Mouse (Mus musculus) spleen, adult 2 months (tissue): ENCODE measurements around the gene Sphk2. TPM values are rescaled to one million over a fixed set of nuclear protein-coding genes. Genes with fewer than 3 reads are reported as not detected.

Experiments used
- DNase-seq, 2 experiments: peaks; one replicate each; pipeline versions ENCODE4 v3.0.0 to v3.0.0-alpha.2; 2012 to 2021; ENCODE audit warnings: low spot score in 2 of 2, low read depth in 1 of 2
- H3K27ac ChIP-seq: fragments of 200-500 bp; 2 replicates; pipeline ENCODE4 v1.5.1; 2012; ENCODE audit warnings: low read length, inconsistent platforms; ENCODE audit not compliant: insufficient read depth
- H3K27me3 ChIP-seq: fragments of 200-500 bp; 2 replicates; pipeline ENCODE4 v1.6.1; 2012; ENCODE audit warnings: mild to moderate bottlenecking, moderate library complexity, low read length, inconsistent platforms; ENCODE audit not compliant: control insufficient read depth, insufficient read depth
- H3K36me3 ChIP-seq: fragments of 200-500 bp; 2 replicates; pipeline ENCODE4 v1.6.1; 2012; ENCODE audit warnings: mild to moderate bottlenecking, low read length, inconsistent platforms; ENCODE audit not compliant: control insufficient read depth, insufficient read depth
- H3K4me1 ChIP-seq: fragments of 200-500 bp; 2 replicates; pipeline ENCODE4 v1.6.1; 2011; ENCODE audit warnings: inconsistent platforms; ENCODE audit not compliant: control insufficient read depth, insufficient read depth, insufficient read length
- H3K4me3 ChIP-seq: fragments of 200-500 bp; 2 replicates; pipeline ENCODE4 v1.5.1; 2011; ENCODE audit warnings: mild to moderate bottlenecking, inconsistent platforms; ENCODE audit not compliant: insufficient read depth, insufficient read length; ENCODE audit errors: extremely low read depth
- CTCF ChIP-seq: fragments of 200-500 bp; IDR thresholded peaks from 2 replicates; pipeline ENCODE4 v1.5.1; 2011; ENCODE audit warnings: mild to moderate bottlenecking, inconsistent platforms; ENCODE audit not compliant: insufficient read depth, insufficient read length, insufficient replicate concordance; ENCODE audit errors: extremely low read depth
- POLR2A ChIP-seq: fragments of 200-500 bp; IDR thresholded peaks from 2 replicates; pipeline ENCODE4 v1.6.1; 2011; ENCODE audit warnings: low read depth, low read length, inconsistent platforms
- WGBS: fragments of 180-500 bp; shearing (Covaris S2); methylation state at CpG from one replicate; pipeline ENCODE4 v1.1.7; 2018; 5-methylcytosine and 5-hydroxymethylcytosine counted together
- polyA plus RNA-seq: library from polyadenylated mRNA; depleted of rRNA; stranded (reverse); fragments of >200 nt; gene quantifications from 2 replicates; pipeline ENCODE4 v1.2.3, GENCODE M21; 2012

Sphk2 gene
- polyA plus RNA-seq, 1 experiment = 41.0 TPM

DNA sequence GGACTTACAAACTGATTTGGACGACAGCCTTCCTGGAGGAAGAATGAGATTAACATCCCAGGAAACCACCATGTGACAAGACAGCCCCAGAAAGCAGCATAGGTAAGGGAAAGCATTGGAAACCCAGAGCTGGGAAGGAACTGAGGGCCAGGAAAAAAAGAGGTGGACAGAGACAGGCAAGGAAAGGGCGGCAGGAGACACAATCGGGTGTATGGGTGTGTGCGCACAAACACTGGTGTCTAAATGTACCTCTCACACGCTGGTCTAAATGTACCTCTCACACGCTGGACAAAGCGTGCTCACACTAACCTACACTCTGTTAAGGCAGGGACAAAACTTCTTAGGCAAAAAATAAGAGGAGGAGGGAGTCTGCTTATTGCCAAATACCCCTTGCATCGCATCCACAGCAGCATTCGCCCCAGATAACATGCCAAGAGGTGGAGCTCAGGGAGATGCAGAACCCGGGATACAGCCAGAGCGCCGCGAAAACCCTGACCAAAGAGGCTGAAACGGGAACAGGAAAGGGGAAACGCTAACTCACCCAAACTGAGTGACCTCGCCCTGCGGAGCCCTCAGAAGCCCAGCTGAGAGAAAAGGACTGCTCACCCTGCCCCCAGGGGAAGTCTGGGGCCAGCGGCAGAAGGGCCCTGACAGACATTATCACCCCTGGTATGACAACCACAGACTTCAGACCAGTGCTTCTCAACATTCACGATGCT, 1.9 kb downstream of the Sphk2 start:
- TF ChIP-seq POLR2A (no peak), CTCF (no peak)
- H3K4me3 ChIP-seq = no peak overlapping the region
- WGBS = 57% methylated on average over 19 of the region's 19 CpGs
- DNase-seq = no peak
- no peaks in the 10 kb centered on the region for H3K27me3 ChIP-seq
- peaks cover 5% of the 10 kb centered on the region; the same call in 1 of the 2 replicates for H3K4me1 ChIP-seq
- peaks cover 36% of the 10 kb centered on the region for H3K36me3 ChIP-seq
- peak overlapping the region; percentile 48 for H3K27ac ChIP-seq

DNA sequence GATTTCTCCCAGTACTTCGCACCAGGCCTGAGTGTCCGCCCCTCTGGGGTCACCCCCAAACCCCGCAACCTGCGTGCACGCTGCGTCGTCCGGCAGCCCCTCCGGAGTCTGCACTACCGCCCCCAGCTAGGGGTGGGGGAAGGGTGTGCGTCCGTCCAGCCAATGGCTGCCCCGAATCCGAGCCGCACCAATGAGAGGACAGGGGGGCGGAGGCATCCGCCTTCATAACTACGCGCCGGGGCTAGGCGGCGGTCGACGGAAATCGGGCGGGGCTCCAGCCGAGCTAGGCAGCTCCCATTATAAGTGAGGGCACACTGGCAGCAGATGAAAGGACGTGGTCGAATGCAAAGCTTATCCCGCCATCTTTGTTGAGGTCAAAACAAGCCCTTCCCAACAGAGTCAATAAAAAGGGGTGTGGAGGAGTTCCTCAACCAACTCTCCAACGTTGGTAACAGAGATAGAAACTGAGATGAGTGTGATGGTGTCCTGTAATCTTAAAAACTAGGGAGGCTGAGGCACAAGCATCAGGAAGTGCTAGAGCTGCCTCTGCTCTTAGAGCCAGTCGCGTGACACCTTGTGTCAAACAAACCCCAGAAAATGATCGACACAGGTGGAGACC, 2.6 kb downstream of the Sphk2 start, which contains the start of gene Rpl18:
Rpl18 (plus strand) TSS at position 368 of the 619 bp plus-strand sequence.
- Histone ChIP-seq H3K36me3 (peaks cover 35% of the 10 kb centered on the region), H3K27me3 (no peaks in the 10 kb centered on the region), H3K4me3 (peak within 1 kb of the TSS; percentile 83), H3K4me1 (peaks cover 5% of the 10 kb centered on the region; the same call in 1 of the 2 replicates), H3K27ac (peak within 1 kb of the TSS; percentile 48)
- WGBS = 6% methylated on average over 34 of the region's 34 CpGs
- DNase-seq = peak; percentile 91 to 97
- TF ChIP-seq POLR2A (peak; percentile 53), CTCF (no peak)

DNA sequence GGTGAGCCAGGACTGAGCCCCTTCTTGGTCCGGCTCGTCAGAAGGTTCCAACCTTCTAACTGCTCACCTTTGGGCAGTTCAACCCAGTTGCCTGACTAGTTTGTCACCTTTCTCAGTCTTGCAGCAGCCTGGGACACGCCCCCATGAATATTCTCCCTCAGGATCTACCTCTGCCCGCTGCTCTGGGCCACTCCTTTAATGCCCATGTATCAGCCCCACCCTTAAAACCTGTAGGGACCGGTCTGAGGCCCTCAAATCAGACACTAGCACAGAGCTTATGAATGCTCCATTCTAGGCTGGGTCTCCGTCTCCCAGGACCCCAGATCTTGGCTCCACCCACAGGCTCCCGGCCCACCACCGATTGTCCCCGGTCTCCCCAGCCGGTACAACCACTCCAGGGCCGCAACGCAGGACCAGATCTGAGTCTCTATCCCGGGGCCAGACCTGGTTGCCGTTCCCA, 3.1 kb downstream of the Sphk2 start:
- Histone ChIP-seq H3K27ac (peak overlapping the region; percentile 41), H3K27me3 (no peaks in the 10 kb centered on the region), H3K4me1 (peaks cover 5% of the 10 kb centered on the region; the same call in 1 of the 2 replicates), H3K4me3 (peak overlapping the region; percentile 83), H3K36me3 (peaks cover 32% of the 10 kb centered on the region)
- WGBS = 11% methylated on average over 14 of the region's 14 CpGs
- DNase-seq = no peak
- TF ChIP-seq POLR2A (no peak), CTCF (no peak)

DNA sequence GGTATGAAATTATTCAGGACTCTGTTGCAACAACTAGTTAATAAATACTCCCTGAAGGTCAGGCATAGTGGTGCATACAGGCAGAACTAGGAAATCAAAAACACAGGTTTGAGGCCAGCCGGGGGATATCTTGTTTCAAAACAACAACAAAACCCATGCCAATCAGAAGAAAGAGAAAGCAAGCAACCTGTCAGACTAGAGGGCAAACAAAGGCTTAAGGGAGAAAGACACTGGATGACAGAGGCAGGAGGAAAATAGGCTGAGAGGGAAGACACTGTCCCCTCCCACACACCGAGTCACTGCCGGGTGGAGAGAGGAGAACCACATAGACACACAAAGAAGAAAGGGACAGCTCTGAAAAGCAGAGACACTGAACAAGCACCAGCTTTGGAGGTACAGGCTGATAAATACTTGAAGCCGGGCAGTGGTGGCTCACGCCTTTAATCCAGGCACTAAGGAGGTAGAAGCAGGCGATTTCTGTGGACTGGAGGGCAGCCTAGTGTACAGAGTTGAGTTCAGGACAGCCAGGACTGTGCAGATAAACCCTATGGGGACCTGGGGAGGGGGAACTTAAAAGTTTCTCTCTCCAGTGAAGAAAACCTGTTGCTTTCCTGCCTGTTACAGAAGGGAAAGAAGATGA, 3.8 kb downstream of the Sphk2 start:
- 84% methylated on average over 6 of the region's 6 CpGs for WGBS
- Histone ChIP-seq H3K4me1 (peaks cover 9% of the 10 kb centered on the region; the same call in 1 of the 2 replicates), H3K36me3 (peaks cover 29% of the 10 kb centered on the region), H3K27ac (no peak overlapping the region), H3K27me3 (no peaks in the 10 kb centered on the region), H3K4me3 (no peak overlapping the region)
- TF ChIP-seq POLR2A = no peak
- no peak for TF ChIP-seq CTCF
- DNase-seq = no peak

DNA sequence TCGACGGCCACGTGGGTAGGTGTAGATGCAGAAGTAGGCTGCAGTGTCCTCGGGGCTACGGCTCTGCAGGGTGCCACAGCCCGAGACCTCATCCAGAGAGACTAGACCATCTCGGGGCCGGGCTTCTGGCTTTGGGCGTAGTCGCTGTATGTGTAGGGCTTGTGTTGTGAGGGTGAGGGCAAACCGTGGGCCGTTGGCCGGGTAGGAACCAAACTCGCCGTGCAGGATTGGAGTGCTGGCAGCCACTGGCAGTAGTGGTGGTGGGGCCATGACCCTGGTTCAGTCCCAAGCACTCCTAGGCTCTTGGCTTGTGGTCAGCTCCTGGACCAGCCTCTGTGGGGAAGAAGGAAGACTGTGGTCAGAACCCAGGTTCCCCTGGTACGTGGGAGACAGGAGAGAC, 4.4 kb downstream of the Sphk2 start:
- Histone ChIP-seq H3K27me3 (no peaks in the 10 kb centered on the region), H3K4me1 (peaks cover 14% of the 10 kb centered on the region; the same call in 1 of the 2 replicates), H3K4me3 (no peak overlapping the region), H3K36me3 (peaks cover 29% of the 10 kb centered on the region), H3K27ac (no peak overlapping the region)
- DNase-seq = no peak
- no peak for TF ChIP-seq POLR2A
- TF ChIP-seq CTCF = no peak
- 93% methylated on average over 16 of the region's 16 CpGs for WGBS

- DNase-seq = no peak
- H3K36me3 ChIP-seq = peaks cover 29% of the 10 kb centered on the region
- peaks cover 19% of the 10 kb centered on the region for H3K4me1 ChIP-seq
- TF ChIP-seq CTCF = no peak
- no peak overlapping the region for H3K4me3 ChIP-seq
- H3K27ac ChIP-seq = no peak overlapping the region
- H3K27me3 ChIP-seq = no peaks in the 10 kb centered on the region
- WGBS = 92% methylated on average over 21 of the region's 21 CpGs
These were observed 5.6 kb downstream of the Sphk2 start for GRCm38 (mm10) chr7:45712022-45712757.
